Mouse (Mus musculus) left cerebral cortex, postnatal 36 days (tissue): ENCODE data around the gene Hexa. TPM values are rescaled to one million over a fixed set of nuclear protein-coding genes. Genes with fewer than 3 reads are reported as not detected.

Experiments used
- DNase-seq, 2 experiments: peaks; one replicate each; pipeline ENCODE4 v3.0.0; 2021 to 2022; ENCODE audit warnings: low spot score in 2 of 2, mixed read lengths in 1 of 2
- intact Hi-C: fragments of 180-260 bp; cut with DNase I; formaldehyde crosslinking; loops from one replicate; pipeline ENCODE4 v1.15.1; 2025
- total RNA-seq, 2 experiments: library from RNA; stranded (reverse); gene quantifications; 2 replicates each; pipeline ENCODE4 v1.2.3; 2021

The Hexa gene
- total RNA-seq, 2 experiments from 2014 or later = 47.0 to 50.8 TPM

DNA sequence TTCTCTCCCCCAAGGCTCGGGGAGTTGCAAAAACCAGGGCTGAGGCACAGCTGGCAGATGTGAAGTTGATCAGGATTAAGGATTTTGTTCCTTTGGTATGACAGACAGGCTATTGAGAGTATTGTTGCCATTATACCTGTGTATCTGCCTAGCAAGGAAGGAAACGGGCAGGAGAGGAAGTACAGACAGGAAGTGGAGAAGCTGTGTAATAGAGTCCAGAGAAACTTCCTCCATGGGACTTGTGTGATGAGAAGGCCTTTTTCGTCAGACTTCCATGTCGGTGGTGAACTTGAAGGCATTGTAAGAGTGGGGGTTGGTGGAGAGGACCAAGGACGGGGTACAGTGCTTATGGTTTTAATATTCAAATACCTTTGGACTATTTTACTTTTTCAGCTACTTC lies 11.7 kb downstream of the Hexa start:
- DNase-seq = no peak
- intact Hi-C loops = no loop called here

DNA sequence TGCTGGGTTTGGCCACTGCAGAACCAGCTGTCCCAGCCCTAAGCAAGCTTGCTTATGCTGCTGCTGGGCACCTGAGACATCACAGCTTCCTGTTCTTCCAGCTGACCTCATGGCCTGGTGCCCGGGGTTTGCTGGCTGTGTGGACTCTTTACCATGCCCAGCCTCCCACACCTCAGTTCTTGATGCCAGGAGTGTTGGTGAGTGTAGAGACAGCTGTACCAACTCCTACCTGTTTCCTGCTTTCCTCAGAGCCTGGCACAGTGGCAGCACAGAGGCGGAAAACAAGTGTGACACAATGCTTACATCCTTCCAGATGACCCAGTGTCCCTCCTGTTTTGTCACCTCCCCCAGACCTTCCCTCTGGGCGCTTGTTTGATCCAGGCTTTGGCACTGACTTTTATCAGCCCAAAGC lies 12.3 kb downstream of the Hexa start:
- DNase-seq = peak; percentile 52 to 73
- intact Hi-C loops = no loop called here

DNA sequence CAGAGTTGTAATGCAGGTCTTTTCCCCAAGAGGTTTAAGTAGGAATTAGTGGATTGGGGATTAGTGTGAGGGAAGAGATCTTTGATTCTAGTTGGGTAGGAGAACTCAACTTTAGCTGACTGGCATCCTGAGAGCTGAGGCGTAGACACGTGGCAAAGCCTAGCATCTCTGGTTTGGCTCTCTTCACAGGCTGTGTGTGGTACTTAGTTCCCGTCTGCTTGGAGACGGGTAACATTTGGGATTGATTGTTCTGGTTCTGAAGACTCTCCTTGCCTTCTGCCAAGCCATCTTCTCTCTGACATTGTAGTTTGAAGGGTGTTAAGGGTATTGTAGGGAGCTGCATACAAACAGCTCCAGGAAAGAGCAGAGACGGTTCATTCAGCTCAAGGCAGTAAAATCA lies 13.3 kb downstream of the Hexa start:
- intact Hi-C loops = no loop called here
- no peak for DNase-seq

DNA sequence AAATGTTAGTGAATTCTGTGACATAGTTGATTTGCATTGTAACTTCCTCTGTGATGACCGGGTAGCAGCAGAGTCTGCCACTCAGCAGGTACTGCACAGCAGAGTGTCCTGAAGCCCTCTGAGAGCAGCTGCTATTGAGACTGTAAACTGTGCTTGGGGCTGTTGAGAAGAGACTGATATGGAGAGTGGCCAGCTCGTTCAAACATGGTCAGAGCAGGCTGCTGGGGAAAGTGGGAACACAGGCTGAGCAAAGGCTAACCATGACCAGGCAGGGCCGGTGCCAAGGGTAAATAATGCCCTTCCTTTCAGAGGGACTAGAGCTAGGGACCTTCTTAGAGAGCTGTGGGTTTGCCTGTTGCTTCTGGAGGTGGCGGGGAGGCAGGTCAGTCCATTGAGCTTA lies 14.4 kb downstream of the Hexa start:
- no peak for DNase-seq
- intact Hi-C loops = no loop called here

DNA sequence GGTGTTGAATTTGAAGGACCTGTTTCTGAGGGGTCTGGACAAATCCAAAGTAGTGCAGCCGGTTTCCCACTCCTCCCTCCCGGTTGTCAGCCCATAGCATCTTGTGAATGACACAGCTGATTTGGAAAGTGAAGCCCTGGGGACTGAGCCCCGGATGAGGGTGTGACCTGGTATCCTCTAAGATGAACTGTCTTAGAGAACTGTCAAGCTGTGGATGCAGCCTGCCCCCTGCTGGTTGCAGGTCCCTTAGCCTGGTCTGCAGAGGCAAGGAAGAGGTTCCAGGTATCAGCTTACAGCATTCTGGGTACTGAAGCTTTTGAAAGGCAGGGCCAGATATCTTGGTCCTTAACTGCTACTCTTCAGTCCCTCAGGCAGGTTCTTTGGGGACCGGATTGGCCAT lies 26.3 kb downstream of the Hexa start:
- intact Hi-C loops = loop anchor here (10.0 kb wide), 1 partner anchor 231 kb away; no protein-coding TSS in a partner anchor

DNA sequence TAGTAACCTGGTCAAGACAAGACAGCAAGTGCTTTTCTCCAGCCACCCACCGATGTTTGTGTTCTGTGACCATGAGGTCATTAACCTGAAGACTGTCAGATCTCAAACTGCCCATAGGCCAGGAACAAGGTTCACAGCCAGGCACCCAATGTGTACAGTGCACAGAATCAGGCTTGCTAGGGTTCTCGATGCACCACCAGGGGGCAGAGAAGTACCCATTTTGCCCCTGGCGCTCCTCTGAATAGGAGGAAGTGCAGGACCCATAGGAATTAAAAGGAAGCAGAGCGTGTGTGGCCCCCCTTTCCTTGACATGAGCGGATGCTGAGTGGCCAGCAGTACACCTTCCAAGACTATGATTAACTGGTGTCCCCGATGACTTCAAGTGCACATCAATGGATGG lies 27.8 kb downstream of the Hexa start:
- intact Hi-C loops = loop anchor here (2.0 to 10.0 kb wide), 2 partner anchors 18 to 232 kb away; no protein-coding TSS in a partner anchor
- DNase-seq = peak; percentile 45 to 46

More for the DNA sequence above, 26.3 kb downstream of the Hexa start:
- peak; percentile 64 to 66 for DNase-seq

DNA sequence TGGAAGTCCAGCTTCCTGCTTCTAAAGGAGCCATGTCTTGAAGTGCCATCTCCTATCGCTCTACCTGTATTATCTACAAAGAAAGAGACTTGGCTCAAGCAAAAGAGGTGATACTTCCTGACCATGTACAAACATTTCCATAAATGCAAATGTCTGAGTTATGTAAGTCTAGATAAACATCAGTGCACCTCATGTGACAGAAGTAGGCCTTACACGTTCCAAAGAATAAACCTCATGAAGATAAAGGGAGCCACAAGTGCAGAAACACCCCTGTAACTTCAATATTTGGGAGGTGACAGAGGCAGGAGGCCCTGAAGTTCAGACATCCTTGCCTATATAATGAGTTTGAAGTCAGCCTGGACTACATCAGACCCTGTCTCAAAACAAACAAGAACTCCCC lies 32.5 kb downstream of the Hexa start:
- intact Hi-C loops = no loop called here
- DNase-seq = no peak

DNA sequence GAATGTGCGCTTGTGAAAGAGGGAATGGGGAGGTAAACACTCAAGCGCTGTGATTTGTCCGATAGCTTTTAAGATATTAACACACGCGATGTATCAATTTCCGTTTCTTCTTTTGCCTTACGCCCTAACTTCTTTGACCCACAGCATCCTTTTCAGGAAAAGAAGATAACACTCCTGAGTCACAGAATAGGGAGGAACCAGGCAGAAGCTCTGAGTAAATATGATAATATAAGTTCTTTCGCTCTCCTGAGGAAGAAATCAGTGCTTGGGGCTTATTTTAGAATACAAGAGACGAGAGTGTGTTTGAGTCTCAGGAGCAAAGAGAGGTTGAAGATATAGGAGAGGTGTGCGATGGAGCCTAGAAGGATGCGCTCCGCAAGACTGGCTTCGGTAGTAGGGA lies 38.1 kb downstream of the Hexa start:
- intact Hi-C loops = no loop called here
- no peak for DNase-seq

DNA sequence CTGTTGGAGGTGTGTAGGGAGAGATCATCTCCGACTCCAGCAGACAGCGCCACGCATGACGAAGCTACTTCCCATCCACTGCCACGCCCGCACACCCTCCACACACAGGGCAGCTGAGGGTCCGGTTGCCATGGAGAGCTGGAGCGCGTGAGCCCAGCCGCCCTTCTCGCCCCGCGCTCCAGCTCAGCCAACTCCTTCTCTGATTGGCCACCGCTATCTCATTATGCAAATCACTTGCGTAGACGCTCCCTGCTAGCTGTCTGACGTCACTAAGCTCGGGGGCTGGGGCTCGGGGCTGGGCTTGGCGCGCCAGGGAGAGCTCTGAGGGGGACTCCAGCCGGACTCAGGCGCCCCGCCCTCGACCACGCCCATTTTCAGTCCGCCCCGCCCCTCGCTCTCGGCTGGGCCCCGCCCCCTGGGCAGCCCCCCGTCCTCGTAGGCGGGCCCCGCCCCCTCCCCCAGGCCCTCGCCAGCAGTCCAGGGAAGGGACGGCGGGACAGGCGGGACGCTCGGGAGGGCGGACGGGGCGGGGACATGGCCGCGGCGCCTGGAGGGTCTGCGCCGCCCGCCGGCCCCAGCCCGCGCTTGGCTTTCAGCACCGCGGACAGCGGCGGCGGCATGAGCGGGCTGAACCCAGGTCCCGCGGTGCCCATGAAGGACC lies 38.6 kb downstream of the Hexa start, which contains the start of gene Celf6:
Gene Celf6 (plus strand): TSS at position 74 of the 661 bp plus-strand sequence.
- DNase-seq = peak; percentile 90 to 94
- intact Hi-C loops = no loop called here

DNA sequence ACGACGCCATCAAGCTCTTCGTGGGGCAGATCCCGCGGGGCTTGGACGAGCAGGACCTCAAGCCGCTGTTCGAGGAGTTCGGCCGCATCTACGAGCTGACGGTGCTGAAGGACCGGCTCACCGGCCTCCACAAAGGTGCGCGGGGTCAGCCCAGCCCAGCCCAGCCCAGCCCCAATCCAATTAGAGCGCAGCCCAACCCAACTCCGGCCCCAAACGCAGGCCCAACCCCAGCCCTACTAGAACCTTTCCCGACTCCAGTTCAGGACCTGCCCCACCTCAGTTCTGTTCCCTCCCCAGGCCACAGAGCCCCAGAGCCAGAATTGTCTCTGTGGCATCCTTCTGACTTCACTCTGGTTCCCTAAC lies 39.1 kb downstream of the Hexa start:
- intact Hi-C loops = no loop called here
- DNase-seq = no peak

DNA sequence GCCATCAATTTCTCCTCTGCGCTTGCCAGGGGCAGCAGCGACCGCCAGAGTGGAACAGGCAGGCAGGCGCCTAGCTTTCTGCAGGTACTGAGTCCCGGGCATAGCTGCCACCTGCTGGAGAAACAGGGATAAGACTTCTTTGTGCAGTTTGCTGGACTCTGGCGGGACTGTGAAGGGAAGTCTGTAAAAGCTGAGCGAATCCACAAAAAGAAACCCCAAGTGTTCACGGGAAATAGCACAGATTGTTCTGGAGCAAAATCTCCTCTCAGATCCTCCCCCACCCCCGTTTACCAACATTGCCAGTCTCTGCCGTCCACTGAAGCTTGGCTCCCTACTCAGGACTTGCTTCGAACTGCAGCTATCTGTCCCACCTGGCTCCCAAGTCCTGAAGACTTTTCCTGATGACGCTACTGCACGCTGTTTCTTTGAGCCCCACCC lies 45.5 kb downstream of the Hexa start:
- intact Hi-C loops = loop anchor here (2.0 kb wide), 1 partner anchor 18 kb away; no protein-coding TSS in a partner anchor

DNA sequence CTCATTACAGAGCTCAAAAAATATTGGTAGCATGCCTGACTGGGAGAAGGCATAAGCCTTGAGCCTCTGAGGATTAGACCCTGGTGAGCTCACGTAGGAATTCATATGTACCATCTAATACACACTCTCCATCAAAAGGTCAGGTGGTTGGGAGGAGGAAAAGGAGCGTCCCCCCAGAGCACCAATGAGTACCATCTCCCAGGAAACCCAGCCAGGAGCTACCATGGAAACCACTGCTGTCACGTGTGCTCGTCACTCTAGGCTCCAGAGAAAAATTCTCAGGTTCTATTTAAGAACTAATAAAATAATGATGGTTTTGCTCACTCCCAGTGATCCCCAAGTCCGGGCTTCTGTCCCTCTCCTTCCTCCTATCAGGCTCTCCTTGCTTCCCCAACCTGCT lies 48.9 kb downstream of the Hexa start:
- peak in 1 of 2 experiments; percentile 19 for DNase-seq
- intact Hi-C loops = loop anchor here (2.0 kb wide), 1 partner anchor 29 kb away; the partner anchor contains the start of gene Parp6

More for the DNA sequence above, 45.5 kb downstream of the Hexa start:
- peak; percentile 73 to 80 for DNase-seq

DNA sequence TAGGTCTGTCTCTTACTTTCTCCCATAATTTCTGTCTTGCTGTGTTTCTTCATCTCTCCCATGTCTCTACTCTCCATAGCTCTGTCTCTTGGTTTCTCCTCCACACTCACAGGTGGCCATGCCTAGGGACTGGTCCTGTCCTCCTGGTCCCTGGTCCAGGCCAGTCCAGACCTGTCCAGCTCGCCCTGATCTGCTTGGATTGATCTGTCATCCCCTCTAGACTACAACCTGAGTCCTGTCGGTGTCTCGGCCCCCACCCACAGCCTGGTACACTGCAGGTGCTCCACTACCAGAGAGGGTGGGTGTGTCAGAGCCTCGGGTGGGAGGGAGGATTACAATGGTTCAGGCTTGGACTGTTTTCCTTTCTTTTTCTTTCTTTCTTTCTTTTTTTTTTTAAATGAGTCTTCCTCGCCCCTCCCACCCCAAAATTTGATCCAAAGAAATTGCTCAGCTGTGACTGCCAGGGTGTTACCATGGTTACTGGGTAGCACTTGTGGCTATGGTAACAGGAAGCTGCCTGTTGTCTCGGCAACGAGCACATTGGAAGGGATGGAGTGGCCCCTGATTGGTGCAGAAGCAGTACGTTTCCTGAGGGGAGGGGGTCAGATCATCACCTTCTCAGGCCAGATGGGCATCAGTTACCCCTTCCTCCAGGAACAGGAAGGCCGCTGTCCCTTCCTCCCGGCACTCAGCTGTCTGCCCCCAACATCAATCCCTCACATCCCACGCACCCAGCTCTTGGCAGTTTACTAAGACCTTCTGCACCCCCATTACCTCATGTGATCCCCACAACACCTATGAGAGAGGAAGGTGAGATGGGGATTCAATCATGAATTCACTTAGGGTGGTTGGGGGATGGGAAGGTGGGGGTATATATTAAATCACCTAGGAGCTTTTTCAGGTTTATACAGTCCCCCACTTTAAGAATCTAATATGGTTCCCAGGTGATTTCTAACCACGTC lies 49.7 kb downstream of the Hexa start:
- peak; percentile 74 for DNase-seq
- intact Hi-C loops = loop anchor here (2.0 kb wide), 1 partner anchor 28 kb away; the partner anchor contains the start of gene Parp6

DNA sequence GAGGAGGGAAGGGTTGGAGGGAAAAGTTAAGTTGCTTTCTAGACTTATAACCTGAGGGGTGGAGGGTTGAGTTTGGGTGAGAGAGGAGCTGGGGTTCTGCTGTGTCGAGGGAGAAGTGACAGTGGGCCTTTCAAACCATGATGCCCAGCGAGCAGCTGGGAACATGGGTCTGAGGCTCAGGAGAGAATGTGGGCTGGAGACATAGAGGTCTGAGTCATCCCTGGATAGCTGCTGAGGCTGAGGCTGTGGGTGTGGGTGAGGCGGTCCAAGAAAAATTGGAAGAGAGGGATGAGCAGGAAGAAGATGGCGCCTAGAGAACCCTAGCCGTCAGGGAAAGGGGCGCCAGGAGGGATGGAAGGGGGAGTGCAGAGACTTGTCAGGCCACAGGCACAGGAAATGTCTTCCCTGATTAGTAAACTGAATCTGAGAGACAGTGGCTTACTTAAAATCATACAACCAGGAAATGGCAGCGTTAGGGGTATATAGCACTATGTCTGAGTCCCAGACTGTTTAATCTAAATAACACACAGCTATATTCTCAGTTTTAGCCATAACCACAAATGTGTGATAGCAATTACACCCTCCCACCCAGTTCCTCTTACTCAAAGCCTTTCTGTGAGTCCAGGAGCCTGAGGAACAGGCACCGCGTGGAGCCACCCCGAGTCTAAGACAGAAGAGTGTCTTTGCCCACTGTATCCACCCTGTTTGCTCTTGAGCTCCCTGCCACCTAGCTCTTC lies 50.5 kb downstream of the Hexa start:
- intact Hi-C loops = loop anchor here (2.0 kb wide), 1 partner anchor 27 kb away; the partner anchor contains the start of gene Parp6
- DNase-seq = peak; percentile 58 to 74

DNA sequence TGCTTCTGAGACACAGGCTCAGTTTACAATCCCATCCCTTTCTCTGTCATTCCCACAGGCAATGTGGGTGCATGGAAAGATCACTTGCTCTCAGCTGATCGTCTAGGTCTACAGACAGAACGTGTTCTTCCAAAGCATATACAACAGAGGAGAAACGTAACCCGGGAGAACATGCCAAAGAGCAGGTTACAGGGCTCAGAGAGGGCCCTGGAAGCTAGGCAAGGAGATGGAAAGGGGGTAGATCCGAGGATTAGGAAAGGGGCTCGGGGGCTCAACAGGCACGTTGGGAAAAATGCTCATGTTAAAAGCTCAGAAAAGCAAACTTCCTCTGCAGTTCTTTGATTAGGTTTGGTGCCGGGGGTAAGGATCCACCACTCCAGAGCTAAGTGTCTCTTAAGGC lies 62.3 kb downstream of the Hexa start:
- intact Hi-C loops = no loop called here

DNA sequence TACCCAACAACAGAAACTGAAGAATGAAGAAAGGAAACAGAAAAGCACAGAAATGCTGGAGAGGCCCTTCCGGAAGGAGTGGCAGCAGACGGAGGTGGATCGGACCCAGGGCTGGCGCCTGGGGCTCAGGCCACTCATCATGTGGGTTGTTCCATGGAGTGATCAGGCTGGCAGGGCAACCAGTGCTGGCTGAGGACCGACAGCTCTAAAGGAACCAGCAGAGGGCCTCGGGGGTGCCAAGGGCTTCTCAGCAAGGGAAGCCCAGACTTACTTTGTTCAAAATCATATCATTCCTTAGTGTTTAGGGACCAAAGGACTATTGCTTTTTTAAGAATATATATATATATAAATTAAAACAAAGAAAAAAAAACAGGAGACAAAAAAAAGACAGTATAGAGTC lies 66.6 kb downstream of the Hexa start:
- DNase-seq = no peak
- intact Hi-C loops = no loop called here

More for the DNA sequence above, 62.3 kb downstream of the Hexa start:
- no peak for DNase-seq

DNA sequence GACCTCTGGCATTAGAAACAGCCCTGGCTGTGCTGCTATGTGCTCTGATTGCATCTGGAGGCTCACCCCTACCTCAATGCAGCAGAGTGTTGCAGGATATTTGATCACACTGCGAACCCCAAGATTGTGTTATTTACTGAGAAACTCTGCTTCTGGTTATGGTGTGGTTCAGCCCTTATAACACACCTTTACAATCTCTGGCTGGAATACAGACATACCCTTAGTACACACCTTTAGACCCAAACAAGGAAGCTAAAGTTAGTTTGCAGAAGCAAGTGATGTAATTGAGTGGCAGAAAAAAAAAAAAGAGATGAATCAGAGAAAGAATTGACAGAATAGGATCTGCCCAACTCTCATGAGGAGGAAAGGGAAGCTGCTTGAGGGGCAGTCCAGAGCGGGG lies 71.6 kb downstream of the Hexa start:
- DNase-seq = no peak
- intact Hi-C loops = no loop called here
